Comparison of ENCODE assay signal across 27 mouse cellular contexts in the genomic region with DNA sequence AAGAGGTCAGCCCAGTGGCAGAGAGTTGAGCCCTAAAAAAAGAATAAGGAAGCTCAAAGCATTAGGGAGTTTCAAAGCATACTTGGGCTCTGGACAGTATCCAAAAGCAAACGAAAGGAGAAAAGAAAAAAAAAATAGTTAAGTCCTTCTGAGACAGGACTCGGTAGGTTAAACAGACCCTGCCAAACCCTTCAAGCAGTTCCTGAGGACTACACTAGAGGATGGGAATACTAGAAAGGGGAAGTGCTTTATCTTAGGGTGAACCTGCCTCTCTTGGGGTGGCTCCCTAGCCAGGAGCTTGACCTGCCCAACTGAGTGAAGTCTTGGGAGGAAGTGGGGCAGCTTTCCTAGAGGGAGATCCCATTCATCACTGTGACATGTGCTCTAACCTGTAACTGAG.
DNase-seq lines count a peak whose midpoint lies in the region; ATAC-seq and TF ChIP-seq lines count a peak whose summit lies in the region.
"Had no signal": no experiment of that assay in that cellular context is flagged by ENCODE, and none has a peak within 500 bp of the region (broad histone marks: within the 10 kb centered on the region; RNA-seq: fewer than 3 reads in every experiment).

No protein-coding gene starts in this region.

- no peak overlapping the region for H3K27ac ChIP-seq in stomach, embryonic 14.5 days (ENCODE audit: low read length)
- H3K27ac ChIP-seq in stomach, postnatal 0 days (replicated peaks) = no peak overlapping the region
- H3K27ac ChIP-seq in macrophage = peak overlapping the region; percentile 21
- H3K27ac ChIP-seq in neural tube, embryonic 15.5 days (replicated peaks) = no peak overlapping the region
- H3K27ac ChIP-seq: embryonic facial prominence, embryonic 10.5 days; heart, embryonic 10.5 days; hindbrain, embryonic 15.5 days; layer of hippocampus, adult 2 months; limb, embryonic 10.5 days; liver, embryonic 15.5 days; lung, embryonic 15.5 days had no signal

- no peak for TF ChIP-seq EP300 in stomach, postnatal 0 days (optimal IDR thresholded peaks at IDR 0.05)

- no peaks in the 10 kb centered on the region; the same call in 1 of the 2 replicates for H3K36me3 ChIP-seq in stomach, embryonic 14.5 days (ENCODE audit: control insufficient read depth, insufficient read depth, low read length)
- no peaks in the 10 kb centered on the region for H3K36me3 ChIP-seq in stomach, postnatal 0 days (ENCODE audit: control insufficient read depth, insufficient read depth, low read length)
- no peaks in the 10 kb centered on the region for H3K36me3 ChIP-seq in macrophage (ENCODE audit: inconsistent target)
- no peaks in the 10 kb centered on the region for H3K36me3 ChIP-seq in neural tube, embryonic 15.5 days
- H3K36me3 ChIP-seq: hindbrain, embryonic 15.5 days had no signal

- H3K79me2 ChIP-seq in macrophage (ENCODE audit: inconsistent target) = no peaks in the 10 kb centered on the region; the same call in 1 of the 2 replicates

- WGBS in stomach, embryonic 14.5 days = 12% methylated on average over 2 of the region's 2 CpGs
- WGBS in stomach, postnatal 0 days = 9% methylated on average over 2 of the region's 2 CpGs
- 8% methylated on average over 2 of the region's 2 CpGs for WGBS in macrophage (ENCODE audit: missing documents)
- 56% methylated on average over 2 of the region's 2 CpGs for WGBS in neural tube, embryonic 15.5 days

- TF ChIP-seq CTCF in stomach, postnatal 0 days (IDR thresholded peaks at IDR 0.05; ENCODE audit: low read depth) = no peak

- H3K4me1 ChIP-seq in stomach, embryonic 14.5 days (ENCODE audit: control insufficient read depth, insufficient read depth, low read length) = no peaks in the 10 kb centered on the region
- H3K4me1 ChIP-seq in stomach, postnatal 0 days (replicated peaks; ENCODE audit: control insufficient read depth, insufficient read depth) = 0 out of 2 replicates have a peak, but pooled peaks cover 2% of the 10 kb centered on the region
- H3K4me1 ChIP-seq in neural tube, embryonic 15.5 days = no peaks in the 10 kb centered on the region
- H3K4me1 ChIP-seq: heart, embryonic 10.5 days; hindbrain, embryonic 15.5 days; limb, embryonic 10.5 days; liver, embryonic 15.5 days had no signal

- H3K9me3 ChIP-seq in stomach, embryonic 14.5 days (ENCODE audit: control insufficient read depth, low read depth, low read length) = no peaks in the 10 kb centered on the region
- H3K9me3 ChIP-seq in stomach, postnatal 0 days (ENCODE audit: control insufficient read depth, low read length) = no peaks in the 10 kb centered on the region
- no peaks in the 10 kb centered on the region for H3K9me3 ChIP-seq in neural tube, embryonic 15.5 days (replicated peaks)
- H3K9me3 ChIP-seq: embryonic facial prominence, embryonic 10.5 days; heart, embryonic 10.5 days; hindbrain, embryonic 15.5 days; limb, embryonic 10.5 days; liver, embryonic 15.5 days; lung, embryonic 15.5 days had no signal

- H3K4me3 ChIP-seq in stomach, embryonic 14.5 days (ENCODE audit: low read depth, low read length) = no peak overlapping the region
- no peak overlapping the region for H3K4me3 ChIP-seq in stomach, postnatal 0 days (ENCODE audit: low read depth, low read length)
- no peak overlapping the region for H3K4me3 ChIP-seq in macrophage (ENCODE audit: inconsistent target)
- no peak overlapping the region for H3K4me3 ChIP-seq in neural tube, embryonic 15.5 days (replicated peaks)
- H3K4me3 ChIP-seq: embryonic facial prominence, embryonic 10.5 days; heart, embryonic 10.5 days; hindbrain, embryonic 15.5 days; layer of hippocampus, adult 2 months; limb, embryonic 10.5 days; liver, embryonic 15.5 days; lung, embryonic 15.5 days had no signal

- H3K9ac ChIP-seq in stomach, embryonic 14.5 days (replicated peaks; ENCODE audit: low read depth, low read length) = no peak overlapping the region
- H3K9ac ChIP-seq in stomach, postnatal 0 days (ENCODE audit: low read length) = no peak overlapping the region
- no peak overlapping the region for H3K9ac ChIP-seq in neural tube, embryonic 15.5 days (replicated peaks)
- H3K9ac ChIP-seq: hindbrain, embryonic 15.5 days; liver, embryonic 15.5 days; lung, embryonic 15.5 days had no signal

- DNase-seq in stomach, postnatal 0 days (ENCODE audit: low spot score) = no peak
- DNase-seq in MEL-GATA-1-ER (ENCODE audit: extremely low read depth, low read depth) = peak; percentile 71
- DNase-seq in spleen, postnatal 4 days (ENCODE audit: low spot score in 2 of 2) = no peak
- no peak for DNase-seq in cerebellum, adult 8-10 months
- DNase-seq: adrenal gland, postnatal 14 days; cerebellum, adult 9-11 months; gastrocnemius, postnatal 36 days; heart, postnatal 4 days; kidney, adult 9 months; kidney, postnatal 25 days; liver; right cerebral cortex, postnatal 14 days; thymus, adult 18-20 months; thymus, postnatal 36 days had no signal

- peak; percentile 61; the same call in 1 of the 2 replicates for ATAC-seq in stomach, embryonic 14.5 days (ENCODE audit: insufficient number of reproducible peaks, insufficient read depth, low FRiP score, low read depth)
- ATAC-seq in stomach, postnatal 0 days (ENCODE audit: low FRiP score, low TSS enrichment) = no peak
- no peak for ATAC-seq in neural tube, embryonic 15.5 days (ENCODE audit: low FRiP score)
- ATAC-seq: activated CD4-positive, CD25-positive, alpha-beta regulatory T cell, adult 4 months; forebrain, embryonic 16.5 days had no signal

- no peaks in the 10 kb centered on the region for H3K27me3 ChIP-seq in stomach, embryonic 14.5 days (ENCODE audit: control insufficient read depth, insufficient read depth, low read length)
- H3K27me3 ChIP-seq in stomach, postnatal 0 days (ENCODE audit: control insufficient read depth, insufficient read depth, low read length) = no peaks in the 10 kb centered on the region
- H3K27me3 ChIP-seq in neural tube, embryonic 15.5 days (replicated peaks) = no peaks in the 10 kb centered on the region
- H3K27me3 ChIP-seq: hindbrain, embryonic 15.5 days; liver, embryonic 15.5 days; lung, embryonic 15.5 days had no signal

- H3K4me2 ChIP-seq in stomach, embryonic 14.5 days (replicated peaks; ENCODE audit: low read depth, low read length) = no peak overlapping the region
- H3K4me2 ChIP-seq in stomach, postnatal 0 days (replicated peaks; ENCODE audit: low read depth) = no peak overlapping the region
- no peak overlapping the region for H3K4me2 ChIP-seq in neural tube, embryonic 15.5 days
- H3K4me2 ChIP-seq: hindbrain, embryonic 15.5 days; liver, embryonic 15.5 days; lung, embryonic 15.5 days; midbrain, embryonic 11.5 days had no signal
